Mouse (Mus musculus) activated CD4-positive, CD25-positive, alpha-beta regulatory T cell, adult 9 weeks (primary cell): ENCODE results near the gene Wnt10b. TPM values are rescaled to one million over a fixed set of nuclear protein-coding genes. Genes with fewer than 3 reads are reported as not detected.

Source experiments
- polyA plus RNA-seq: library from polyadenylated mRNA; unstranded; fragments of 100-300 nt; shearing (Covaris generic); gene quantifications from one replicate; pipeline ENCODE4 v1.2.1, GENCODE M21; 2017

The Wnt10b gene
- 0.23 TPM for polyA plus RNA-seq

GRCm38 (mm10) chr15:98777762-98778161 is at the start of gene Wnt10b:
Gene Wnt10b, minus strand, starts transcription at chr15:98778150.

GRCm38 (mm10) chr15:98809390-98809789 is 31.4 kb upstream of the Wnt10b start, which contains the start of gene Ddn:
Gene Ddn, minus strand, starts transcription at chr15:98809490.

GRCm38 (mm10) chr15:98789661-98790535 is 11.9 kb upstream of the Wnt10b start, which contains the start of gene Wnt1:
Gene Wnt1, plus strand, starts transcription at chr15:98789857.

GRCm38 (mm10) chr15:98762670-98763529 is 15.1 kb downstream of the Wnt10b start, which contains the start of gene Arf3:
Gene Arf3, minus strand, starts transcription at chr15:98763214.

GRCm38 (mm10) chr15:98727443-98728321 is 50.3 kb downstream of the Wnt10b start, which contains the start of gene Fkbp11:
Gene Fkbp11, minus strand, starts transcription at chr15:98728198.

Other genes with a start within 250 kb of the Wnt10b start
- 38.3 TPM for gene Kansl2, start 243.9 kb downstream of the Wnt10b start, polyA plus RNA-seq
- gene Ccnt1, start 207.2 kb downstream of the Wnt10b start, polyA plus RNA-seq, result 80.8 TPM
- gene 4930415O20Rik, start 207.1 kb downstream of the Wnt10b start, polyA plus RNA-seq, result not detected
- gene Adcy6, start 168.1 kb downstream of the Wnt10b start, polyA plus RNA-seq, result 2.6 TPM
- 0.22 TPM for gene Cacnb3, start 147.3 kb downstream of the Wnt10b start, polyA plus RNA-seq
- gene Ddx23, start 115.3 kb downstream of the Wnt10b start, polyA plus RNA-seq, result 31.8 TPM
- gene Rnd1, start 100.7 kb downstream of the Wnt10b start, polyA plus RNA-seq, result 0.70 TPM
- not detected for gene Ccdc65, start 69.9 kb downstream of the Wnt10b start, polyA plus RNA-seq
- 0.46 TPM for gene Fkbp11, start 50.0 kb downstream of the Wnt10b start, polyA plus RNA-seq
- gene Arf3, start 14.9 kb downstream of the Wnt10b start, polyA plus RNA-seq, result 61.2 TPM
- gene Wnt1, start 11.7 kb upstream of the Wnt10b start, polyA plus RNA-seq, result not detected
- gene Ddn, start 31.3 kb upstream of the Wnt10b start, polyA plus RNA-seq, result not detected
- 119 TPM for gene Prkag1, start 53.4 kb upstream of the Wnt10b start, polyA plus RNA-seq
- gene Kmt2d, start 93.1 kb upstream of the Wnt10b start, polyA plus RNA-seq, result 24.6 TPM
- gene Rhebl1, start 116.4 kb upstream of the Wnt10b start, polyA plus RNA-seq, result 14.2 TPM
- not detected for gene Dhh, start 120.4 kb upstream of the Wnt10b start, polyA plus RNA-seq
- gene Lmbr1l, start 140.1 kb upstream of the Wnt10b start, polyA plus RNA-seq, result 62.0 TPM
- gene Tuba1b, start 156.4 kb upstream of the Wnt10b start, polyA plus RNA-seq, result 562 TPM
- not detected for gene Gm49450, start 175.4 kb upstream of the Wnt10b start, polyA plus RNA-seq
- gene Tuba1a, start 175.6 kb upstream of the Wnt10b start, polyA plus RNA-seq, result 219 TPM